ENCODE assay signal across 8 mouse cellular contexts in genomic region chr6:47594141-47594835, GRCm38 (mm10). TPM values are rescaled to one million over a fixed set of nuclear protein-coding genes. Genes with fewer than 3 reads are reported as not detected.
DNase-seq lines count a peak whose midpoint lies in the region; ATAC-seq and TF ChIP-seq lines count a peak whose summit lies in the region.

No protein-coding gene starts in this region.

- H3K9ac ChIP-seq in hindbrain, postnatal 0 days (replicated peaks; ENCODE audit: low read length): peak overlapping the region; percentile 92

- ATAC-seq in hindbrain, postnatal 0 days: peak; percentile 75
- peak; percentile 53 for ATAC-seq in megakaryocyte, adult 5-6 weeks (ENCODE audit: poor library complexity, severe bottlenecking)

- peak; percentile 65 for DNase-seq in T-cell, adult 2 months (ENCODE audit: low spot score)
- DNase-seq in cerebellum, postnatal 4 days (ENCODE audit: low spot score in 2 of 2): peak; percentile 43 to 71
- peak; percentile 37 for DNase-seq in gastrocnemius, adult 18-20 months (ENCODE audit: low spot score)
- DNase-seq in hindbrain, postnatal 0 days (ENCODE audit: low spot score): peak; percentile 77
- peak; percentile 51 to 55 for DNase-seq in left cerebral cortex, adult 2 months (ENCODE audit: extremely low spot score in 1 of 2, low spot score in 2 of 2)
- DNase-seq in right cerebral cortex, adult 2 months (ENCODE audit: low spot score in 2 of 2): peak; percentile 46 to 62
- peak; percentile 18 for DNase-seq in urinary bladder, postnatal 10 days (ENCODE audit: low spot score)

- intact Hi-C loops in left cerebral cortex, adult 2 months (cut with DNase I): no loop called here

- no peak for TF ChIP-seq CTCF in hindbrain, postnatal 0 days (IDR thresholded peaks at IDR 0.05; ENCODE audit: low read depth)
- TF ChIP-seq CTCF in left cerebral cortex, adult 2 months (IDR thresholded peaks at IDR 0.05): no peak; the same call in 1 of the 2 replicates

- peak overlapping the region; percentile 86 for H3K4me3 ChIP-seq in hindbrain, postnatal 0 days (ENCODE audit: low read length)
- peak overlapping the region; percentile 96 for H3K4me3 ChIP-seq in left cerebral cortex, adult 2 months

- H3K36me3 ChIP-seq in hindbrain, postnatal 0 days (ENCODE audit: insufficient read depth, low read length): no peaks in the 10 kb centered on the region

- H3K4me1 ChIP-seq in hindbrain, postnatal 0 days (ENCODE audit: insufficient read depth, low read length): 0 out of 2 replicates have a peak, but pooled peaks cover 3% of the 10 kb centered on the region

- no peaks in the 10 kb centered on the region for H3K27me3 ChIP-seq in hindbrain, postnatal 0 days (ENCODE audit: insufficient read depth, low read length)

- under 1% methylated on average over 56 of the region's 74 CpGs for WGBS in hindbrain, postnatal 0 days

- H3K4me2 ChIP-seq in hindbrain, postnatal 0 days (ENCODE audit: low read depth, low read length): peak overlapping the region; percentile 94

- no peaks in the 10 kb centered on the region for H3K9me3 ChIP-seq in hindbrain, postnatal 0 days (ENCODE audit: low read length)

- H3K27ac ChIP-seq in hindbrain, postnatal 0 days: peak overlapping the region; percentile 97
- H3K27ac ChIP-seq in left cerebral cortex, adult 2 months: peak overlapping the region; percentile 78

RNA-seq across cellular contexts. Expression of gene Ezh2, which starts 0.9 kb away (rescaled TPM):
- total RNA-seq in gastrocnemius, adult 18-20 months (2021): 1 to 10 TPM; 5.7 to 6.4 TPM
- total RNA-seq in hindbrain, postnatal 0 days (2014; rRNA removed): 23.1 and 25.8 TPM in 2 replicates
- polyA plus RNA-seq in hindbrain, postnatal 0 days (2015; fragmentation: Nextera tagmentation; extraction: Ambion mirVana): 32.0 and 37.1 TPM in 2 replicates
- 10 to 100 TPM; 11.3 to 13.5 TPM for total RNA-seq in left cerebral cortex, adult 2 months (2021)
- 181 and 207 TPM in 2 replicates for total RNA-seq in megakaryocyte, adult 5-6 weeks (2015)
- 125 and 151 TPM in 2 replicates for total RNA-seq in megakaryocyte, adult 5-6 weeks (2017)

Comparison
In these comparisons a context has a peak if more than half of its experiments do, and no peak if none do; other contexts are left out.
1. Peak in every context shown above with its lines: DNase-seq, ATAC-seq, H3K4me3 ChIP-seq and H3K27ac ChIP-seq.
2. DNase-seq: peak in every context shown above with its lines; median percentile 77 in hindbrain, postnatal 0 days; 65 in T-cell, adult 2 months; 57 in cerebellum, postnatal 4 days; 54 in right cerebral cortex, adult 2 months; 53 in left cerebral cortex, adult 2 months; 37 in gastrocnemius, adult 18-20 months; 18 in urinary bladder, postnatal 10 days.